In genomic region chr4:153975768-153976167, GRCm38 (mm10) we compare ENCODE assay signal across 8 mouse cellular contexts. TPM values are rescaled to one million over a fixed set of nuclear protein-coding genes. Genes with fewer than 3 reads are reported as not detected.
DNase-seq lines count a peak whose midpoint lies in the region; ATAC-seq and TF ChIP-seq lines count a peak whose summit lies in the region.

No protein-coding gene starts in this region.

- H3K4me3 ChIP-seq in cerebellum, adult 2 months (replicated peaks; ENCODE audit: insufficient read depth, low read depth, low read length) = peak overlapping the region; percentile 69
- peak overlapping the region; percentile 10; the same call in 1 of the 2 replicates for H3K4me3 ChIP-seq in thymus, adult 2 months (ENCODE audit: control insufficient read depth, insufficient read depth, low read length)
- H3K4me3 ChIP-seq in limb, embryonic 14.5 days (replicated peaks; ENCODE audit: low read length) = peak overlapping the region; percentile 97
- peak overlapping the region; percentile 97 for H3K4me3 ChIP-seq in stomach, postnatal 0 days (ENCODE audit: low read depth, low read length)

- H3K4me2 ChIP-seq in limb, embryonic 14.5 days (replicated peaks; ENCODE audit: low read depth, low read length, severe bottlenecking) = peak overlapping the region; percentile 90
- H3K4me2 ChIP-seq in stomach, postnatal 0 days (replicated peaks; ENCODE audit: low read depth) = peak overlapping the region; percentile 91

- no peak for TF ChIP-seq EP300 in stomach, postnatal 0 days (optimal IDR thresholded peaks at IDR 0.05)

- H3K4me1 ChIP-seq in cerebellum, adult 2 months (ENCODE audit: control insufficient read depth, insufficient read depth, low read length) = peaks cover 3% of the 10 kb centered on the region
- H3K4me1 ChIP-seq in thymus, adult 2 months (replicated peaks; ENCODE audit: control insufficient read depth, insufficient read depth, low read length) = peaks cover 9% of the 10 kb centered on the region
- peaks cover 8% of the 10 kb centered on the region for H3K4me1 ChIP-seq in limb, embryonic 14.5 days (ENCODE audit: control insufficient read depth, insufficient read depth, low read length)
- H3K4me1 ChIP-seq in stomach, postnatal 0 days (replicated peaks; ENCODE audit: control insufficient read depth, insufficient read depth) = no peaks in the 10 kb centered on the region

- peak overlapping the region; percentile 84 for H3K9ac ChIP-seq in limb, embryonic 14.5 days (ENCODE audit: low read depth, low read length, severe bottlenecking)
- H3K9ac ChIP-seq in stomach, postnatal 0 days (ENCODE audit: low read length) = peak overlapping the region; percentile 91

- peaks cover 5% of the 10 kb centered on the region for H3K36me3 ChIP-seq in thymus, adult 2 months (ENCODE audit: control insufficient read depth, insufficient read depth, low read length)
- peaks cover 29% of the 10 kb centered on the region for H3K36me3 ChIP-seq in limb, embryonic 14.5 days (ENCODE audit: control insufficient read depth, insufficient read depth, low read length)
- H3K36me3 ChIP-seq in stomach, postnatal 0 days (ENCODE audit: control insufficient read depth, insufficient read depth, low read length) = no peaks in the 10 kb centered on the region; the same call in 1 of the 2 replicates

- H3K9me3 ChIP-seq in limb, embryonic 14.5 days (ENCODE audit: control insufficient read depth, low read length) = no peaks in the 10 kb centered on the region
- no peaks in the 10 kb centered on the region for H3K9me3 ChIP-seq in stomach, postnatal 0 days (ENCODE audit: control insufficient read depth, low read length)

- intact Hi-C loops in left cerebral cortex, postnatal 14 days (cut with DNase I) = loop anchor here (1.0 kb wide), 1 partner anchor 36 kb away; the partner anchor contains the start of gene Lrrc47

- ATAC-seq in limb, embryonic 14.5 days (ENCODE audit: low FRiP score, low read depth) = no peak
- no peak for ATAC-seq in stomach, postnatal 0 days (ENCODE audit: low FRiP score, low TSS enrichment)

- 13% methylated on average over 6 of the region's 6 CpGs for WGBS in cerebellum, adult 2 months
- WGBS in thymus, adult 2 months = 30% methylated on average over 6 of the region's 6 CpGs
- 36% methylated on average over 6 of the region's 6 CpGs for WGBS in limb, embryonic 14.5 days
- 38% methylated on average over 6 of the region's 6 CpGs for WGBS in stomach, postnatal 0 days

- no peak overlapping the region for H3K27ac ChIP-seq in cerebellum, adult 2 months (ENCODE audit: insufficient read depth, low read length)
- no peak overlapping the region for H3K27ac ChIP-seq in thymus, adult 2 months (ENCODE audit: control insufficient read depth, insufficient read depth, low read length)
- no peak overlapping the region for H3K27ac ChIP-seq in limb, embryonic 14.5 days (replicated peaks; ENCODE audit: low read depth, low read length)
- H3K27ac ChIP-seq in stomach, postnatal 0 days (replicated peaks) = no peak overlapping the region

- H3K27me3 ChIP-seq in cerebellum, adult 2 months (ENCODE audit: control insufficient read depth, insufficient read depth, low read length) = no peaks in the 10 kb centered on the region
- no peaks in the 10 kb centered on the region for H3K27me3 ChIP-seq in thymus, adult 2 months (ENCODE audit: control insufficient read depth, insufficient read depth, low read length)
- no peaks in the 10 kb centered on the region for H3K27me3 ChIP-seq in limb, embryonic 14.5 days (ENCODE audit: control insufficient read depth, insufficient read depth, low read length)
- H3K27me3 ChIP-seq in stomach, postnatal 0 days (ENCODE audit: control insufficient read depth, insufficient read depth, low read length) = no peaks in the 10 kb centered on the region

- no peak for TF ChIP-seq POLR2A in cerebellum, adult 2 months (IDR thresholded peaks at IDR 0.05; ENCODE audit: borderline replicate concordance, insufficient read depth, low read length)
- TF ChIP-seq POLR2A in thymus, adult 2 months (IDR thresholded peaks at IDR 0.05; ENCODE audit: control insufficient read depth, extremely low read depth, insufficient read depth, low read length, poor library complexity) = no peak
- TF ChIP-seq POLR2A in limb, embryonic 14.5 days (IDR thresholded peaks at IDR 0.05; ENCODE audit: borderline replicate concordance, extremely low read depth, insufficient read depth, insufficient read length) = no peak

- TF ChIP-seq CTCF in cerebellum, adult 2 months (IDR thresholded peaks at IDR 0.05; ENCODE audit: borderline replicate concordance, insufficient read depth, low read depth, low read length) = no peak
- TF ChIP-seq CTCF in thymus, adult 2 months (IDR thresholded peaks at IDR 0.05; ENCODE audit: borderline replicate concordance, control insufficient read depth, extremely low read depth, insufficient read depth, low read length, poor library complexity) = no peak
- TF ChIP-seq CTCF in stomach, postnatal 0 days (IDR thresholded peaks at IDR 0.05; ENCODE audit: low read depth) = peak; percentile 19; the same call in 1 of the 2 replicates

- DNase-seq in cerebellum, adult 2 months = no peak
- no peak for DNase-seq in cerebellum, adult 18-20 months
- no peak for DNase-seq in thymus, adult 2 months
- DNase-seq in thymus, postnatal 25 days = no peak
- no peak for DNase-seq in limb, embryonic 14.5 days (ENCODE audit: low spot score)
- DNase-seq in stomach, postnatal 0 days (ENCODE audit: low spot score) = no peak
- no peak for DNase-seq in left cerebral cortex, postnatal 14 days (ENCODE audit: low spot score in 2 of 2)
- DNase-seq in right cerebral cortex, adult 2 months (ENCODE audit: low spot score in 2 of 2) = no peak

RNA-seq across cellular contexts. Expression of gene Cep104, which starts 0.8 kb away (rescaled TPM):
- polyA plus RNA-seq in cerebellum, adult 2 months (2012; rRNA removed) = 23.6 and 23.9 TPM in 2 replicates
- polyA plus RNA-seq in thymus, adult 2 months (2012; rRNA removed) = 24.5 and 24.6 TPM in 2 replicates
- 13.3 and 14.0 TPM in 2 replicates for polyA plus RNA-seq in limb, embryonic 14.5 days (2012; rRNA removed)
- 13.9 and 18.0 TPM in 2 replicates for polyA plus RNA-seq in limb, embryonic 14.5 days (2014; fragmentation: Nextera tagmentation; extraction: Ambion mirVana)
- polyA plus RNA-seq in stomach, postnatal 0 days (2015; fragmentation: Nextera tagmentation; extraction: Ambion mirVana) = 4.6 and 4.9 TPM in 2 replicates
- 10 to 100 TPM; 27.3 to 28.8 TPM for total RNA-seq in left cerebral cortex, postnatal 14 days (2021)

RNA-seq across cellular contexts. Expression of gene Dffb, which starts 0.8 kb away (rescaled TPM):
- 21.6 and 27.3 TPM in 2 replicates for polyA plus RNA-seq in cerebellum, adult 2 months (2012; rRNA removed)
- 50.1 and 54.6 TPM in 2 replicates for polyA plus RNA-seq in thymus, adult 2 months (2012; rRNA removed)
- polyA plus RNA-seq in limb, embryonic 14.5 days (2012; rRNA removed) = 28.8 and 39.6 TPM in 2 replicates
- 10.5 and 12.0 TPM in 2 replicates for polyA plus RNA-seq in limb, embryonic 14.5 days (2014; fragmentation: Nextera tagmentation; extraction: Ambion mirVana)
- polyA plus RNA-seq in stomach, postnatal 0 days (2015; fragmentation: Nextera tagmentation; extraction: Ambion mirVana) = 5.8 and 6.0 TPM in 2 replicates
- total RNA-seq in left cerebral cortex, postnatal 14 days (2021) = 10 to 100 TPM; 12.6 to 13.3 TPM

RNA-seq across cellular contexts. Expression of gene A430005L14Rik, which starts 18.7 kb away (rescaled TPM):
- 41.0 and 43.3 TPM in 2 replicates for polyA plus RNA-seq in cerebellum, adult 2 months (2012; rRNA removed)
- 39.8 and 44.0 TPM in 2 replicates for polyA plus RNA-seq in thymus, adult 2 months (2012; rRNA removed)
- 43.5 and 44.4 TPM in 2 replicates for polyA plus RNA-seq in limb, embryonic 14.5 days (2012; rRNA removed)
- polyA plus RNA-seq in limb, embryonic 14.5 days (2014; fragmentation: Nextera tagmentation; extraction: Ambion mirVana) = 70.8 and 71.6 TPM in 2 replicates
- 50.0 and 51.8 TPM in 2 replicates for polyA plus RNA-seq in stomach, postnatal 0 days (2015; fragmentation: Nextera tagmentation; extraction: Ambion mirVana)
- 10 to 100 TPM; 22.1 to 23.2 TPM for total RNA-seq in left cerebral cortex, postnatal 14 days (2021)

RNA-seq across cellular contexts. Expression of gene Lrrc47, which starts 35.8 kb away (rescaled TPM):
- 44.8 and 45.0 TPM in 2 replicates for polyA plus RNA-seq in cerebellum, adult 2 months (2012; rRNA removed)
- polyA plus RNA-seq in thymus, adult 2 months (2012; rRNA removed) = 118 and 144 TPM in 2 replicates
- polyA plus RNA-seq in limb, embryonic 14.5 days (2012; rRNA removed) = 49.2 and 59.0 TPM in 2 replicates
- polyA plus RNA-seq in limb, embryonic 14.5 days (2014; fragmentation: Nextera tagmentation; extraction: Ambion mirVana) = 11.8 and 12.3 TPM in 2 replicates
- polyA plus RNA-seq in stomach, postnatal 0 days (2015; fragmentation: Nextera tagmentation; extraction: Ambion mirVana) = 10.6 and 12.5 TPM in 2 replicates
- 10 to 100 TPM; 48.9 to 49.8 TPM for total RNA-seq in left cerebral cortex, postnatal 14 days (2021)

RNA-seq across cellular contexts. Expression of gene Smim1, which starts 50.3 kb away (rescaled TPM):
- 35.5 and 39.6 TPM in 2 replicates for polyA plus RNA-seq in cerebellum, adult 2 months (2012; rRNA removed)
- 12.0 and 24.3 TPM in 2 replicates for polyA plus RNA-seq in thymus, adult 2 months (2012; rRNA removed)
- polyA plus RNA-seq in limb, embryonic 14.5 days (2012; rRNA removed) = 22.4 and 23.9 TPM in 2 replicates
- 20.6 and 20.7 TPM in 2 replicates for polyA plus RNA-seq in limb, embryonic 14.5 days (2014; fragmentation: Nextera tagmentation; extraction: Ambion mirVana)
- polyA plus RNA-seq in stomach, postnatal 0 days (2015; fragmentation: Nextera tagmentation; extraction: Ambion mirVana) = 29.8 and 31.2 TPM in 2 replicates
- total RNA-seq in left cerebral cortex, postnatal 14 days (2021) = 1 to 10 TPM; 4.5 to 4.9 TPM

Comparison
In these comparisons a context has a peak if more than half of its experiments do, and no peak if none do; other contexts are left out.
1. H3K4me3 ChIP-seq: peak in every context shown above with its lines; median percentile 97 in limb, embryonic 14.5 days; 97 in stomach, postnatal 0 days; 69 in cerebellum, adult 2 months; 10 in thymus, adult 2 months.